Mouse (Mus musculus) liver, adult 2 months (tissue): ENCODE data around the gene Nt5c2. TPM values are rescaled to one million over a fixed set of nuclear protein-coding genes. Genes with fewer than 3 reads are reported as not detected.
"Not testable (repeated sequence)": the region's sequence is repeated elsewhere in the genome, so short reads cannot be mapped to it uniquely, and the experiment has no call there.

ENCODE experiments used
- DNase-seq: peaks from one replicate; pipeline ENCODE4 v3.0.0-alpha.2; 2011; ENCODE audit warnings: low read depth, low spot score; ENCODE audit errors: extremely low read depth
- H3K27ac ChIP-seq: fragments of 200-500 bp; replicated peaks from 2 replicates; pipeline ENCODE4 v1.5.1; 2012; ENCODE audit warnings: low read depth, mild to moderate bottlenecking, control low read depth, inconsistent platforms, low read length; ENCODE audit not compliant: insufficient read depth
- H3K27me3 ChIP-seq: fragments of 200-500 bp; 2 replicates; pipeline ENCODE4 v1.6.1; 2012; ENCODE audit warnings: mild to moderate bottlenecking, moderate library complexity, low read length, inconsistent platforms; ENCODE audit not compliant: control insufficient read depth, insufficient read depth
- H3K36me3 ChIP-seq: fragments of 200-500 bp; 2 replicates; pipeline ENCODE4 v1.6.1; 2012; ENCODE audit warnings: low read length, inconsistent platforms; ENCODE audit not compliant: control insufficient read depth, insufficient read depth
- H3K4me1 ChIP-seq: fragments of 200-500 bp; 2 replicates; pipeline ENCODE4 v1.6.1; 2011; ENCODE audit warnings: low read length; ENCODE audit not compliant: control insufficient read depth, insufficient read depth
- H3K4me3 ChIP-seq: fragments of 200-500 bp; 2 replicates; pipeline ENCODE4 v1.5.1; 2011; ENCODE audit warnings: low read depth, mild to moderate bottlenecking, control low read depth, low read length, moderate library complexity; ENCODE audit not compliant: insufficient read depth
- H3K79me2 ChIP-seq: fragments of 200-500 bp; 2 replicates; pipeline ENCODE4 v1.6.1; 2012; ENCODE audit warnings: inconsistent platforms, mild to moderate bottlenecking, low read length, moderate library complexity; ENCODE audit not compliant: control insufficient read depth, insufficient read depth
- H3K9ac ChIP-seq: fragments of 200-500 bp; 2 replicates; pipeline ENCODE4 v1.6.1; 2012; ENCODE audit warnings: low read depth, mild to moderate bottlenecking, control low read depth, inconsistent platforms, low read length
- CTCF ChIP-seq: fragments of 200-500 bp; IDR thresholded peaks from 2 replicates; pipeline ENCODE4 v1.5.1; 2011; ENCODE audit warnings: low read depth, low read length, control low read depth
- POLR2A ChIP-seq: fragments of 200-500 bp; IDR thresholded peaks from 2 replicates; pipeline ENCODE4 v1.6.1; 2011; ENCODE audit warnings: low read length, control low read depth; ENCODE audit not compliant: insufficient read depth; ENCODE audit errors: extremely low read depth
- WGBS: fragments of 180-500 bp; shearing (Covaris S2); methylation state at CpG from one replicate; pipeline ENCODE4 v1.1.7; 2018; 5-methylcytosine and 5-hydroxymethylcytosine counted together
- polyA plus RNA-seq: library from polyadenylated mRNA; depleted of rRNA; stranded (reverse); fragments of >200 nt; gene quantifications from 2 replicates; pipeline ENCODE4 v1.2.3, GENCODE M21; 2012
- total RNA-seq: library from RNA; depleted of rRNA; stranded (reverse); fragments of >200 nt; gene quantifications from 2 replicates; pipeline ENCODE4 v1.2.3, GENCODE M21; 2014

Gene Nt5c2
- total and polyA plus RNA-seq, 2 experiments = 7.5 to 12.6 TPM

DNA sequence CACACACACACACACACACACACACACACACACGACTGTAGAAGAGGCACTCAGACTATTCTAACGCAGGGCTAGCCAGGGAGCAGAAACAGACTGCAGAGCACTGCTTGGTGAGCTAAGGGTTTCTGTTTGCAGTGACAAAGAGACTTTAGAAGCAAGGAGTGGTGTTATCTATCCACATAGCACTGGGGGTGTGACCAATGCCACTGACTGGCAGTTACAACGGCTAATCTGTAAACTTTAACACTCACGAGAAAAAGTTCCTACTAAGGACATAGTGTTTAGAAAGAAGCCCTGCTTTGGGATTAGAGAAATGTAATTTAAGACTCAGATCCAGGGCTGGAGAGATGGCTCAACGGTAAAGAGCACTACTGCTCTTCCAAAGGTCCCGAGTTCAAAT, 15.2 kb downstream of the Nt5c2 start:
- Histone ChIP-seq H3K27ac (no peak overlapping the region), H3K9ac (no peak overlapping the region)
- no peak for TF ChIP-seq POLR2A
- TF ChIP-seq CTCF = no peak

DNA sequence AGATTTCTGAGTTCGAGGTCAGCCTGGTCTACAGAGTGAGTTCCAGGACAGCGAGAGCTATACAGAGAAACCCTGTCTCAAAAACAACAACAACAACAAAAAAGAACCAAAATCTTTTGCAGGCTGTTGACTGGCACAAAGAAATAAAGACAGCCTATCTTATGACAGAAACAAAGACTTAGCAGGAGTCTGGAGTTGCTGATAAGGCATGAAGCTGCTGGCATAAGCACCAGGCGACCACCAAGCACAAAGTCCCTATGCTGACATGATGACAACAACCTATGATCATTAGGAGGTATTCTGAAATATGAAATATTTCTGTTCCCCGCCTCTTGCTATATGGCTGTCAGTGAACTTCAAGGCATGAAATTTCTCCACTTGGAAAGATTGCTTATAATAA, 16.0 kb downstream of the Nt5c2 start:
- H3K9ac ChIP-seq = no peak overlapping the region
- no peak for DNase-seq
- no peaks in the 10 kb centered on the region for H3K27me3 ChIP-seq
- H3K27ac ChIP-seq = no peak overlapping the region
- no peaks in the 10 kb centered on the region for H3K36me3 ChIP-seq
- no peak overlapping the region for H3K4me3 ChIP-seq
- H3K4me1 ChIP-seq = no peaks in the 10 kb centered on the region
- WGBS = 71% methylated on average over 4 of the region's 4 CpGs
- H3K79me2 ChIP-seq = no peaks in the 10 kb centered on the region
- TF ChIP-seq CTCF (no peak), POLR2A (no peak)

More for the DNA sequence above, 15.2 kb downstream of the Nt5c2 start:
- H3K27me3 ChIP-seq = no peaks in the 10 kb centered on the region
- WGBS = 74% methylated on average over 6 of the region's 6 CpGs
- H3K4me3 ChIP-seq = no peak overlapping the region
- no peak for DNase-seq
- H3K36me3 ChIP-seq = no peaks in the 10 kb centered on the region
- H3K79me2 ChIP-seq = no peaks in the 10 kb centered on the region
- H3K4me1 ChIP-seq = no peaks in the 10 kb centered on the region

DNA sequence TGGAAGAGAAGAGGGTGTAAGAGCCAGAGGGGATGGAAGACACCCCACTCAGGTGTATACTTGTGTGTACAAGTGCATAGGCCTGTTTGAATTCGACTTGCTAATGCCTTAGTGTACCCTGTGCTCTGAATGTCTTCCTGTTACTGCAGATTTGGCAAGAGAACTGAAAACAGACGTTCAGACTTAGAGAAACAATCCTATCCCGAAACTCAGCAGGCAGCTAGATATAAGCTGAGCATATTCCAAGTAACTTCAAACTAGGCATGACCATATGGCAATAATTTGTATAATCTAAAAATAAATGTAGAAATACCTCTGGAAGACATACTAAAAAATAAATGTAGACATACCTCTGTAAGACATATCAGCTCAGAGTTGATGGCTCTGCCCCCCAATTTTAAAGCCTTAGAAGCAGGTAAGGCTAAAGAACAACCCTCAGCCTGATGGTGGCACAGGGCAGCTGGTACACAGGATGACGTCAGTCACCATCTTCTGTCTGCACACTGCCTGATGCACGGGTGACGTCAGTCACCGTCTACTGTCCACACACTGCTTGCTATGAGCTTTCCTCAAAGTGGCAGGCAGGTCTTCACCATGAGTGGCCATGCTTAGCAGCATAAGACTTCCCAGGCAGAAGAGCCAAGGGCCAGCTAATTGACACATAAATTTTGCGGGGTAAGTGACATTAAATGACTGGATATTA, 16.6 kb downstream of the Nt5c2 start:
- 77% methylated on average over 8 of the region's 8 CpGs for WGBS
- DNase-seq = no peak
- H3K27ac ChIP-seq = no peak overlapping the region

DNA sequence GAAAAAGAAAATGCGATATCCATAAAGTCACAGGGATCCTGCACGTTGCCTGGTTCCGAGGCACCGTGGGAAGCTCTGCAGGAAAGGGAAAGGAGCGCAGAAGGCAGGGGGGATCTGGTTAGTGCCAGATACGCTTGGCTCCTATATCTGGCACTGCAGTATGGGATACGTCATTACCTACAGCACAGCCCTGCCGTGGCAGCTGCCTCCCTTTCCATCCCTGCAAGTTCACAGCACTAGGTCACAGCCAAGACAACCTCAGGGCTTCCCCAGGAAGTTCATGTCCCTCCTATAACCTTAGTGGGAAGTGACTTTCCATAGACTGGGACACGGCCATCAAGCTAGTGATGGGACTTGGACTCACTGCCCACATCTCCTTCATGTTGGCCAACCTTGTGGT, 18.9 kb downstream of the Nt5c2 start:
- DNase-seq = no peak
- Histone ChIP-seq H3K4me3 (no peak overlapping the region), H3K79me2 (no peaks in the 10 kb centered on the region), H3K36me3 (no peaks in the 10 kb centered on the region), H3K4me1 (no peaks in the 10 kb centered on the region; the same call in 1 of the 2 replicates), H3K27ac (no peak overlapping the region), H3K27me3 (no peaks in the 10 kb centered on the region), H3K9ac (no peak overlapping the region)
- WGBS = 82% methylated on average over 9 of the region's 9 CpGs
- no peak for TF ChIP-seq CTCF
- TF ChIP-seq POLR2A = no peak

More for the DNA sequence above, 16.6 kb downstream of the Nt5c2 start:
- TF ChIP-seq CTCF = no peak
- TF ChIP-seq POLR2A = no peak
- no peak overlapping the region for H3K9ac ChIP-seq
- no peak overlapping the region for H3K4me3 ChIP-seq
- H3K4me1 ChIP-seq = no peaks in the 10 kb centered on the region
- H3K27me3 ChIP-seq = no peaks in the 10 kb centered on the region
- H3K36me3 ChIP-seq = no peaks in the 10 kb centered on the region
- no peaks in the 10 kb centered on the region for H3K79me2 ChIP-seq

DNA sequence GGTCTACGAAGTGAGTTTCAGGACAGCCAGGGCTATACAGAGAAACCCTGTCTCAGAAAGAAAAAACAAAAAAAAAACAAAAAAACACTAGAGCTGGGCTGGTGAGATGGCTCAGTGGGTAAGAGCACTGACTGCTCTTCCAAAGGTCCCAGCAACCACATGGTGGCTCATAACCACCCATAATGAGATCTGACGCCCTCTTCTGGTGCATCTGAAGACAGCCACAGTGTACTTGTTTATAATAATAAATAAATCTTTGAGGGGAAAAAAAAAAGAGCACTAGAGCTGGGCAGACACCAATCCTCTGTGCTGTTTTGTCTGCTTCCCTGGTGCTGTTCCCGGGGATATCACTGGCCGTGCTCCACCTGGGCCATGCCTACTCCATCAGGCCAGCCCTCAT, 22.6 kb downstream of the Nt5c2 start:
- not testable (repeated sequence) for H3K27ac ChIP-seq, DNase-seq, H3K4me1 ChIP-seq, H3K4me3 ChIP-seq, H3K36me3 ChIP-seq, H3K9ac ChIP-seq, H3K79me2 ChIP-seq, H3K27me3 ChIP-seq
- WGBS = 69% methylated on average over 4 of the region's 4 CpGs

DNA sequence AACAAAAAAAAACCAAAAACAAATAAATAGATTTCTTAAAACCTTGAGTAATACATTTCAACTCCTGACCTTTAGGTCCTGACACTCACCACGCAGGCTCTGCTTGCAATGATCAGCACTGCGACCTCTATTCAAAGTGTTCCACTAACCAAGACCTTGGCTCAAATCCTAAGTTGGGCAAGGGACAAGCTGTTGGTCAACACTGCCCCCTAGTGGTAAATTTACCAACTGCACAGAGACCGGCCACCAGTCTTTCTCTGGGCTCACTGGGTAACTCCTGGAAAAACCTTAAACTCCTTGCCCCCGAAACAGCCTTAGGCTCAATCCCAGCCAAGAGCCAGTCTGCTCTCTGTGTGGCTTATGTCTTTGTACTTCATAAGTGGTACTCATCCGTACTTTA, 23.8 kb downstream of the Nt5c2 start:
- H3K36me3 ChIP-seq = no peaks in the 10 kb centered on the region
- no peaks in the 10 kb centered on the region for H3K79me2 ChIP-seq
- H3K27me3 ChIP-seq = no peaks in the 10 kb centered on the region
- no peak overlapping the region for H3K27ac ChIP-seq
- WGBS = 6% methylated on average over 5 of the region's 5 CpGs
- no peak for TF ChIP-seq POLR2A
- peak; percentile 72 for TF ChIP-seq CTCF
- DNase-seq = peak; percentile 94
- no peak overlapping the region for H3K4me3 ChIP-seq
- H3K4me1 ChIP-seq = peaks cover 9% of the 10 kb centered on the region
- no peak overlapping the region for H3K9ac ChIP-seq

DNA sequence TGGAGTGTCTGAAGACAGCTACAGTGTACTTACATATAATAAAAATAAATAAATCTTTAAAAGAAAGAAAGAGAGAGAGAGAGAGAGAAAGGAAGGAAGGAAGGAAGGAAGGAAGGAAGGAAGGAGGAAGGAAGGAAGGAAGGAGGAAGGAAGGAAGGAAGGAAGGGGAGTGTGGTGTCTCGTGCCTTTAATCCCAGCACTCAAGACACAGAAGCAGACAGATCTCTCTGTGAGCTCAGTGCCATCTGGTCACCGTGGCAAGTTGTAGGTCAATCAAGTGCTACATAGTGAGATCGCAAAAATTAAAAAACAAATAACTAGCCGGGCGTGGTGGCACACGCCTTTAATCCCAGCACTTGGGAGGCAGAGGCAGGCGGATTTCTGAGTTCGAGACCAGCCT, 24.3 kb downstream of the Nt5c2 start:
- not testable (repeated sequence) for H3K4me3 ChIP-seq, DNase-seq, H3K79me2 ChIP-seq, H3K9ac ChIP-seq, H3K27me3 ChIP-seq, H3K36me3 ChIP-seq, H3K4me1 ChIP-seq
- peak overlapping the region; percentile 23 for H3K27ac ChIP-seq
- 37% methylated on average over 8 of the region's 8 CpGs for WGBS
